Mouse (Mus musculus): ENCODE measurements around the gene Cbx7.
"Not testable (repeated sequence)": the region's sequence is repeated elsewhere in the genome, so short reads cannot be mapped to it uniquely, and the experiment has no call there.

The Cbx7 gene

GRCm38 (mm10) chr15:79951226-79951625, 19.7 kb downstream of the Cbx7 start:
- DNase-seq (ENCODE audit: extremely low spot score, low read depth, low spot score) = no peak

DNA sequence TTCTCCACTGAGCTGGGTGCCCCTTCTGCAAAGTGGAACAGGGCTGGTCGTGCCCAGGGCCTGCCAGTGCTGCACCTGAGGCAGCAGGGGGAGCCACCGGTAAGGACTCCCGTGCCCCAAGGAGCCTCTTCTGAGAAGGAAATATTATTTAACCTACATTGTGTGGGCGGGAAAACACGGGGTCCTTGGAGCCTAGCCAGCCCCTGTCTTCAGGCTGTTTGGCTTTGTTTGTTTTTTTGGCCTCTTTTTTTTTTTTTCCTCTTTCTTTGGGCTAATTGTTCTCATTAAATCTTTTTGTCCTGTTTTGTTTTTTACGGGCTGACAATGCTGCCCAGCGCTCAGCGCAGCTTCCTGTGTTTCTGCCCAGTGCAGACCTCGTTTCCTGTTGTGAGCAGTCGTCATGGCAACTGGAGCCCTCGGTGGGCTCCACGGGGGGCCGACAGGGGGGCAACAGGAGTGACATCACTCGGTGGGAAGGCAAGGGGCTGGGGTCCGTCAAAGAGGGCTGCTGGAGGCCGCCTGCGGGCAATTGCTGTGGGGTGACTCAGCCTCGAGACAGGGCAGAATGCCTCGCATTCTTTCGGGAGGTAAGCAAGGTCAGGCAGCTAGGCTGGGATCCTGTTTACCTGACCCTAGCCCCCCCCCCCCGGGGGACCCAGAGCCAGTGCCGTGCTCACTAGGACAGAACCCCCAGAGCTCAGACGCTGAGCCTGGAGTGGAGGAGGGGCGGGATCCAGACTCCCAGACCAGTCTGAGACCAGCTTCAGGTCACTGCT, 20.5 kb downstream of the Cbx7 start:
- no peak for DNase-seq (ENCODE audit: extremely low spot score, low read depth, low spot score)

DNA sequence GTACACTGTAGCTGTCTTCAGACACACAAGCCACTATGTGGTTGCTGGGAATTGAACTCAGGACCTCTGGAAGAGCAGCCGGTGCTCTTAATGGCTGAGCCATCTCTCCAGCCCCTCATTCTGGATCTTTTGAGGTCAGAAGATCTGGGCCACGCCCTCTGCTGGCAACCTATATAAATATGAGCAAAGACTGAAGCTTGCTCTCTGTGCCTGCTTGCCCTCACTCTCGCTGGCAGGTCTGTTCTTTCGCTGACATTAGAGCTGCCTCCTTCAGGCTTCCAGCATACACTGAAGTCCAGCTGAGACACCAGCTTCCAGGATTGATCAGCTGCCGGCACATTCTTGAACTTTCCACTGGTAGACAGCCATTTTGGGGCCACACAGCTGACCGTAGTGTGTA, 23.2 kb downstream of the Cbx7 start:
- no peak for DNase-seq (ENCODE audit: extremely low spot score, low read depth, low spot score)

GRCm38 (mm10) chr15:79946790-79947189, 24.1 kb downstream of the Cbx7 start:
- DNase-seq (ENCODE audit: extremely low spot score, low read depth, low spot score) = no peak

GRCm38 (mm10) chr15:79946022-79946421, 24.9 kb downstream of the Cbx7 start:
- DNase-seq (ENCODE audit: extremely low spot score, low read depth, low spot score) = peak; percentile 91

DNA sequence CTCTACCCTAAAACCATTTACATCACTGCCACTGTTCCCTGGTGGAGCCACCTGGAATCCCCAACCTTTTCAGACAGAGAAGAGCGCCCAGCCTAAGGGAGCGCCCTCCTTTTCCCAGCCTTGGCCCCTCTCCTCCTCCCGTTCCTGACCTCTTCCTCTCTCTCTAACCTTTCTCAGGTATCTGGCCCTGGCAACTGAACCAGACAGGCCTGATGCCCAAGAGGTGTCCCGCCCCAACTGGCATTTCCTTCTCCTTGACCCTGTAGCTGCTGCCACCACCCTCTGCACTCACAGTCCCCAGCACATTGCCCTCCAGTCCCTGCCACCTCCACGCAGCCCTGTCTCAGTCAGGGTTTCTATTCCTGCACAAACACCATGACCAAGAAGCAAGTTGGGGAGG, 26.0 kb downstream of the Cbx7 start:
- DNase-seq (ENCODE audit: extremely low spot score, low read depth, low spot score) = no peak

GRCm38 (mm10) chr15:79943584-79943983, 27.3 kb downstream of the Cbx7 start:
- no peak for DNase-seq (ENCODE audit: extremely low spot score, low read depth, low spot score)

DNA sequence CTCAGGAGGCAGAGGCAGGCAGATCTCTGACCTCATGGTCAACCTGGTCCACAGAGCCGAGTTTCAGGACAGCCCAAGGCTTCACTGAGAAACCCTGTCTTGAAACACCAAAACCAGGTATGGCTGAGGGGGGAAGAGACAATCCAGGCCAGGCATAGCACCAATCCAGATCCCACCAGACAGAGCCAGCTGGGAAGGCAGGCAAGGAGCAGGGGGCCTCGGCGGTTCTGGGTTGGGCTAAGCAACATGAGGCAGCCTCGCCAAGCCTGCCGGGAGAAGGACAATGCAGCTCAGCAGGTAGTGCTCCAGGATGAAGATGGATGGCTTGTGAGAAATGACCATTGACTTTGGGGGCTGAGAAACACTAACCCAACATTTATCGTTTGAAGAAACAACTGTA, 28.4 kb downstream of the Cbx7 start:
- no peak for DNase-seq (ENCODE audit: extremely low spot score, low read depth, low spot score)

- no peak for DNase-seq (ENCODE audit: extremely low spot score, low read depth, low spot score)
Measured at GRCm38 (mm10) chr15:79940932-79941331, 30.0 kb downstream of the Cbx7 start.

DNA sequence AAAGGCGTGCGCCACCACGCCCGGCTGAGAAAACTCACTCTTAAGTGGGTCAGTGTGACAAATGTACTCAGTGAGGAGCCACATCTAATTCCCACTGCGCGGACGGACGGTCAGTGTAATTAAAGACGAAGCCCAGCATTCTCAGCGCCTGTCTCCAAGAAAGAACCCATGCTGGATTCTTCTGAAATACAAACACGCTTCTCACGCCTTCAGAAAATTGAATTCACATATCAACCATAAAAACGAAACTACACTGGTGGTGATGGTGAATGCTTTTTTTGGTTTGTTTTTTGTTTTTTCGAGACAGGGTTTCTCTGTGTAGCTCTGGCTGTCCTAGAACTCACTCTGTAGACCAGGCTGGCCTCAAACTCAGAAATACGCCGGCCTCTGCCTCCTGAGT, 31.0 kb downstream of the Cbx7 start:
- no peak for DNase-seq (ENCODE audit: extremely low spot score, low read depth, low spot score)

DNA sequence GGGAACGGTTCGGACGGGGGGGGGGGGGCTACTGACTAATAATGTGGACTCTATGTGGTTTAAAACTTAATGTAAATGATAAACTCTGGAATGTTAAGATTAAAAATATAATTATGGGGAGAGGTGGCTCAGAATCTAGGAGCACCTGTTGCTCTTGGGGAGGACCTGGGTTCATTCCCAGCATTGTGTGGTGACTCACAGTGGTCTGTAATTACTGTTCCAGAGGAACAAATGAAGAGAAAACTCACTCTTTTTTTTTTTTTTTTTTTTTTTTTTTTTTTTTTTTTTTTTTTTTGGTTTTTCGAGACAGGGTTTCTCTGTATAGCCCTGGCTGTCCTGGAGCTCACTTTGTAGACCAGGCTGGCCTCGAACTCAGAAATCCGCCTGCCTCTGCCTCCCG, 31.4 kb downstream of the Cbx7 start:
- DNase-seq (ENCODE audit: extremely low spot score, low read depth, low spot score) = not testable (repeated sequence)

GRCm38 (mm10) chr15:79939020-79939419, 31.9 kb downstream of the Cbx7 start:
- no peak for DNase-seq (ENCODE audit: extremely low spot score, low read depth, low spot score)

DNA sequence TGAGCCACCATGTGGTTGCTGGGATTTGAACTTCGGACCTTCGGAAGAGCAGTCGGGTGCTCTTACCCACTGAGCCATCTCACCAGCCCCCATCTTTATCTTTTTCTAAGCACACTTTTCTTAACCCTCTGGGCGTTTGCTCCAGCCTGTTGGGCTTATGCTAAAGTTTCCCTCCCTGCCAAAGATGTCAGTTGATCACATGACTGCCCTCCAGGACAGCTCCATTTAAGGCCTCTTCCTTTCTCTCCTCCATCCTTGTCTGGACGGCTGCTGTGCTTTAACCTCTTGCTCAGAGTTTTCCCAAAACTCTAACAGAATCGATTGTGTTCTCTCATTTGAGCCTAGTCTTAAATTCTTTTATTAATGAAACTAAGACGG, 34.6 kb downstream of the Cbx7 start:
- DNase-seq (ENCODE audit: extremely low spot score, low read depth, low spot score) = no peak

- no peak for DNase-seq (ENCODE audit: extremely low spot score, low read depth, low spot score)
Measured at GRCm38 (mm10) chr15:79935654-79936373, 35.1 kb downstream of the Cbx7 start.

DNA sequence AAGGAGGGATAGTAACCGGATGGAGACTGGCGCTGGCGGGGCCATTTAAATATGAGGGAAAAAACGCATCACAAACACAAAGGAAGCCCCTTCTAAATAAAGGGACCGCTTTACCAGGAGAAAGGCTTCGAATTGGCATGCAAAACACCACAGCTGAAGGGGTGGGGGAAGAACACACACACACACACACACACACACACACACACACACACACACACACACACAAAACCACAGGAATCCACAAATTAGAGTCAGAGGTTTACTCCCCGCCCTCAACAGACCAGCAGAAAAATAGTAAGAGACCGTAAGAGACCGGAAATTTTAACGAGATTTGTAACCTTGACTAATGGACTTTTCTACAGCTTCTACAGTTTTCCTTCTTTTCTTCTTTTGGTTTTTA, 36.1 kb downstream of the Cbx7 start:
- DNase-seq (ENCODE audit: extremely low spot score, low read depth, low spot score) = no peak

DNA sequence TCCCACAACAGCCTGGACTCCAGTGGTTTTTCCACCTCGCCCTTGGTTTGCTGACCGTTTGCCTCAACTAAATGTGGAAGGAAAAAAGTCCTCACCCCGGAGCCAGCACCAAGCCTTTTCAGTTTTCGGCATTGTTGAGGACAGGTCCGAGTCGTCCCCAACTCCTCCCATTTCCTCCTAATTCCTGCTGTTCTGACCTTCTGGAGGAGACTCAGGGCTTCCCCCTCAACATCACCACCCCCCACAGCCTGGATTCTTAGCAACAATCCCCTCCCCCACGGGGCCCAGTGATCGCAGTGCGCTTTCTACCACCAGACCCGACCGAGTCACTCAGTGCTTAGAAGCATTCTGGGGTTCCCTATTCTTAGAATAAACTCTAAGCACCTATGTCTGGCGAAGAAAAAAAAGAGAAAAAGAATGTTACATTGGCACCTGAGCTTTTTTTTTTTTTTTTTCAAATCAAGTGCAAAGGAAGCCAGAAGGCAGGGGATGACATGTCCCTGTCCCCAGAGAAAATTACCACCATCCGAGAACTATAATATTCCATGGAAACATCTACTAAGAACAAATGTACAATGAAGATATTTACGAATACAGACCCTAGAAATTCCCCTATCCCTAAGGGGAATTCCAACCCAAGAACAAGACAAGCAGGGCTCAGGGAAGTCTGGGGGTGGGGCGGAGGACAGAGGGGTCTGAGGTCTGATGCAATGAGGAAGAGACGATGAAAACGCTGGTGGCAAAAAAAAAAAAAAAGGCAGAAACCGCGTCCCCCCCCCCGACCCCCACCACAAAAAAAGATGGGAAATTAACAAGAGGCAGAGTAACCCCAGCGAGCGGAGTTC, 37.0 kb downstream of the Cbx7 start:
- DNase-seq (ENCODE audit: extremely low spot score, low read depth, low spot score) = no peak

GRCm38 (mm10) chr15:79933052-79933669, 37.8 kb downstream of the Cbx7 start:
- no peak for DNase-seq (ENCODE audit: extremely low spot score, low read depth, low spot score)

DNA sequence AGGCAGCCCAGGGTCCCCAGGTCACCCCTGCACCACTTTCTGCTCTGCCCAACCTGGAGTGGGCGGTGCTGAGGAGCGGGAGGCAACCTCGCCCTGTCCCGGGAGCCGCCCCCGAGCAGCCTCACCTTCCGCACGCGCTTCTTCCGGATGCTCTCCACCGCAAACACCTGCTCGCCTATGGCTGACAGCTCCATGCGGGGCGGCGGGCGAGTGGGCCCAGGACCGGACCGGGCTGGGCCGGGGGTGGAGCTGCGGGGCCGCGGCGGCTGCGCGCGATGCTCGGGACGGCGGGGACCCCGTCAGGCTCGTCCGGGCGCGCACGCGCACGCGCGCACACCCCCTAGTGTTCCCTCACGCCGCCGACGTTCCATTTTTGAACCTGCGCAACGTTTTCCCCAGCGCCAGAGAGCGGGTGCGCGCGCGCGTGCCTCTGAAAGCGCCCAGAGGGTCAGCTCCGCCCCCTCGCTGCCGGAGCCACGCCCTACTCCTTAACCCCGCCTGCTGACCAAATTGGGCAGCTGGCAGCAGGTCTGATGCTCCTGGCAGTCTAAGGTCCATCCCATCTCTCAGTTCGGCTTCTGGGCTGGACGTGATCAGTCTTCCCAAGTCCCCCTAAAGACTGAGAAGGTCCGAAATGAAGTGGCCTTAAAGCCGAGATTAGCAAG, 38.5 kb downstream of the Cbx7 start:
- no peak for DNase-seq (ENCODE audit: extremely low spot score, low read depth, low spot score)

GRCm38 (mm10) chr15:79931496-79932141, 39.3 kb downstream of the Cbx7 start:
- no peak for DNase-seq (ENCODE audit: extremely low spot score, low read depth, low spot score)

DNA sequence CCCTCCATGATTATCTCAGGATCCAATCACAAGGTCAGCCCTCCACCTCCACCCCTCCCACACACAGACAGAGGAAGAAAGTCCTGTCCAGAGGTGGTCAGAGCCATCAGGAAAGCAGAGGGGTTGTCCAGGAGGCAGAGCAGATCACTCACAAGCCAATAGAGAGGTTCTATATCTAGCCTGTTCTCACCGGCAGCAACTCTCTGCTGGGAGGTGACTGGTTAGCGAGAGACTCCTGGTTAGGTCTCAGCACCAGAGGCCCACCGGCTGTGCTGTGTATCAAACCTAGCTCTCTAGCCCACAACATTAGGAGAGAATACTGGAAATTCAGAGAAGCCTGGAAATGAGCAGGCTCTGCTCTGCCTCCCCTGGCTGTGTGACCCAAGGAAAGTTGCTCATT, 41.2 kb downstream of the Cbx7 start:
- DNase-seq (ENCODE audit: extremely low spot score, low read depth, low spot score) = no peak
